Comparison of ENCODE assay signal across 13 mouse cellular contexts in the genomic region with DNA sequence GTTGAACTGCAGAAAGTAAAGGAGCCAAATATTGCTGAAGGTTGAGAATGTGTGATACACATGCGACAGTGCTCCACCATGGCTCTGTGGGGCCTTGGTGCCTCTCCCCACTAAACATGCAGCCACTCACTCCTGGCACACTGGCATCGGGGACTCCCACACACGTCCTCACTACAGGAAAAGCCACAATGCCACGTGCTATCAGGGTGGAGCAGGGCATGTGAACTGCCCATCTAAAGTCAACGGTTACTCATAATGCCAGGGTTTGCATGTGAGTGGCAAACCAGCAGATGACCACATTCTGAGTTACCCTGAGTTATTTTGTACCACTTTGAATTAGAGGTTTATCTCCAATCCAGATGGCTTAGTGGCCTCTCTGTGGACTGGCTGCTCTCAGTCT.
DNase-seq lines count a peak whose midpoint lies in the region; ATAC-seq and TF ChIP-seq lines count a peak whose summit lies in the region.
"Had no signal": no experiment of that assay in that cellular context is flagged by ENCODE, and none has a peak within 500 bp of the region (broad histone marks: within the 10 kb centered on the region; RNA-seq: fewer than 3 reads in every experiment).

No protein-coding gene starts in this region.

- TF ChIP-seq RAD21 in MEL (IDR thresholded peaks at IDR 0.05; ENCODE audit: low read depth, low read length), result no peak

- H3K27me3 ChIP-seq in MEL (ENCODE audit: control insufficient read depth in 1 of 2, insufficient read depth in 2 of 2, low read length in 2 of 2), result no peaks in the 10 kb centered on the region
- H3K27me3 ChIP-seq in hindbrain, embryonic 12.5 days, result no peaks in the 10 kb centered on the region
- H3K27me3 ChIP-seq: limb, embryonic 13.5 days had no signal

- no peak overlapping the region for H3K4me2 ChIP-seq in hindbrain, embryonic 12.5 days (replicated peaks)
- H3K4me2 ChIP-seq: limb, embryonic 13.5 days had no signal

- H3K4me1 ChIP-seq in lung, adult 2 months (ENCODE audit: control insufficient read depth, insufficient read depth, low read length), result peaks cover 34% of the 10 kb centered on the region
- peaks cover 2 to 31% of the 10 kb centered on the region in 2 experiments; a peak in 3 of 4 replicates for H3K4me1 ChIP-seq in MEL (ENCODE audit: control insufficient read depth in 1 of 2, insufficient read depth in 2 of 2, low read length in 2 of 2)
- H3K4me1 ChIP-seq in embryonic fibroblast, embryonic 13.5 days (ENCODE audit: control insufficient read depth, insufficient read depth, low read length), result peaks cover 24% of the 10 kb centered on the region
- H3K4me1 ChIP-seq in hindbrain, embryonic 12.5 days, result peaks cover 15% of the 10 kb centered on the region

- WGBS in lung, adult 2 months, result 39% methylated on average over 5 of the region's 5 CpGs
- WGBS in hindbrain, embryonic 12.5 days, result 88% methylated on average over 5 of the region's 5 CpGs

- H3K4me3 ChIP-seq in lung, adult 2 months (replicated peaks; ENCODE audit: extremely low read depth, low read depth, low read length), result no peak overlapping the region
- H3K4me3 ChIP-seq in MEL (ENCODE audit: control insufficient read depth in 1 of 2, insufficient read depth in 1 of 2, low read depth in 2 of 2, low read length in 2 of 2), result no peak overlapping the region
- H3K4me3 ChIP-seq in embryonic fibroblast, embryonic 13.5 days (ENCODE audit: insufficient read depth, low read length), result no peak overlapping the region
- H3K4me3 ChIP-seq in hindbrain, embryonic 12.5 days, result no peak overlapping the region
- H3K4me3 ChIP-seq: limb, embryonic 13.5 days had no signal

- peaks cover 0 to 46% of the 10 kb centered on the region in 2 experiments; a peak in 2 of 4 replicates for H3K36me3 ChIP-seq in MEL (ENCODE audit: control insufficient read depth in 1 of 2, insufficient read depth in 2 of 2, low read length in 2 of 2)
- H3K36me3 ChIP-seq in hindbrain, embryonic 12.5 days, result no peaks in the 10 kb centered on the region
- H3K36me3 ChIP-seq: limb, embryonic 13.5 days had no signal

- ATAC-seq in hindbrain, embryonic 12.5 days (ENCODE audit: low FRiP score), result no peak

- intact Hi-C loops in left cerebral cortex, postnatal 14 days (cut with DNase I), result no loop called here

- DNase-seq in lung, adult 18-20 months, result peak; percentile 57 to 59
- no peak for DNase-seq in lung, adult 2 months
- peak; percentile 22 for DNase-seq in MEL (ENCODE audit: low read depth, low spot score)
- peak; percentile 55 to 56 for DNase-seq in monocyte, adult 2 months (ENCODE audit: low read depth in 1 of 2, low spot score in 2 of 2)
- no peak for DNase-seq in embryo, embryonic 11 days
- DNase-seq in left cerebral cortex, postnatal 14 days (ENCODE audit: low spot score in 2 of 2), result no peak
- DNase-seq: cerebellum, postnatal 36 days; heart, postnatal 36 days; kidney, adult 2 months; layer of hippocampus, adult 9-11 months had no signal

- H3K27ac ChIP-seq in MEL (ENCODE audit: control insufficient read depth, low read depth, low read length), result no peak overlapping the region
- H3K27ac ChIP-seq in embryonic fibroblast, embryonic 13.5 days (ENCODE audit: insufficient read depth, low read length), result peak overlapping the region; percentile 89
- H3K27ac ChIP-seq in hindbrain, embryonic 12.5 days, result no peak overlapping the region
- H3K27ac ChIP-seq: limb, embryonic 13.5 days had no signal

- no peak for TF ChIP-seq CTCF in lung, adult 2 months (IDR thresholded peaks at IDR 0.05; ENCODE audit: insufficient read depth, low read length)
- no peak for TF ChIP-seq CTCF in MEL (IDR thresholded peaks at IDR 0.05 in 2 of 3, conservative IDR thresholded peaks at IDR 0.05 in 1 of 3; ENCODE audit: control insufficient read depth in 1 of 3, insufficient read depth in 1 of 3, low read depth in 2 of 3, low read length in 3 of 3, poor library complexity in 1 of 3, severe bottlenecking in 1 of 3)
- TF ChIP-seq CTCF in embryonic fibroblast, embryonic 13.5 days (IDR thresholded peaks at IDR 0.05; ENCODE audit: borderline replicate concordance, insufficient read depth, low read length), result no peak

- no peak overlapping the region for H3K9ac ChIP-seq in MEL (ENCODE audit: control insufficient read depth, low read depth, low read length, poor library complexity, severe bottlenecking)
- no peak overlapping the region for H3K9ac ChIP-seq in hindbrain, embryonic 12.5 days
- H3K9ac ChIP-seq: limb, embryonic 13.5 days had no signal

- TF ChIP-seq POLR2A in lung, adult 2 months (IDR thresholded peaks at IDR 0.05; ENCODE audit: borderline replicate concordance, extremely low read depth, low read depth, low read length), result no peak
- TF ChIP-seq POLR2A in MEL (IDR thresholded peaks at IDR 0.05; ENCODE audit: control insufficient read depth in 1 of 2, insufficient read depth in 1 of 2, low read depth in 1 of 2, low read length in 2 of 2, poor library complexity in 1 of 2), result no peak
- no peak for TF ChIP-seq POLR2A in embryonic fibroblast, embryonic 13.5 days (IDR thresholded peaks at IDR 0.05; ENCODE audit: low read depth, low read length)

- no peaks in the 10 kb centered on the region for H3K79me2 ChIP-seq in MEL (ENCODE audit: control insufficient read depth, insufficient read depth, low read length, poor library complexity)

- TF ChIP-seq EP300 in MEL (IDR thresholded peaks at IDR 0.05; ENCODE audit: low read depth in 1 of 2, low read length in 2 of 2), result peak in 1 of 2 experiments; percentile 29; a peak in 1 of 4 replicates

- no peaks in the 10 kb centered on the region for H3K9me3 ChIP-seq in MEL (replicated peaks; ENCODE audit: insufficient read depth, low read length)
- H3K9me3 ChIP-seq in hindbrain, embryonic 12.5 days (replicated peaks), result no peaks in the 10 kb centered on the region
- H3K9me3 ChIP-seq: limb, embryonic 13.5 days had no signal

TF ChIP-seq in MEL, 35 proteins besides CTCF, POLR2A, EP300 and RAD21:
- TF ChIP-seq BHLHE40 (IDR thresholded peaks at IDR 0.05; ENCODE audit: borderline replicate concordance, low read depth, low read length) (0 out of 2 replicates have a peak, but pooled peaks have one; percentile 10), USF1 (IDR thresholded peaks at IDR 0.05; ENCODE audit: low read depth, low read length) (0 out of 2 replicates have a peak, but pooled peaks have one; percentile 11), GABPA (IDR thresholded peaks at IDR 0.05; ENCODE audit: low read depth, low read length) (no peak), MYC (IDR thresholded peaks at IDR 0.05; ENCODE audit: low read depth, low read length) (0 out of 2 replicates have a peak, but pooled peaks have one; percentile 35), TAL1 (IDR thresholded peaks at IDR 0.05; ENCODE audit: low read length) (0 out of 2 replicates have a peak, but pooled peaks have one; percentile 8), MAX (IDR thresholded peaks at IDR 0.05; ENCODE audit: low read length) (peak; percentile 34; the same call in 1 of the 2 replicates), RCOR1 (IDR thresholded peaks at IDR 0.05; ENCODE audit: low read depth, low read length) (no peak)

Comparison
In these comparisons a context has a peak if more than half of its experiments do, and no peak if none do; other contexts are left out.
1. DNase-seq: peak in lung, adult 18-20 months (2 of 2), MEL (single experiment) and monocyte, adult 2 months (2 of 2); none in lung, adult 2 months (single experiment), embryo, embryonic 11 days (single experiment) and left cerebral cortex, postnatal 14 days (0 of 2).